Mouse (Mus musculus): ENCODE results near the gene Ankmy2. TPM values are rescaled to one million over a fixed set of nuclear protein-coding genes. Genes with fewer than 3 reads are reported as not detected.
A peak's percentile ranks its signal among the peaks of the same experiment; 100 is the strongest.

The Ankmy2 gene
- 32.1 and 34.2 TPM in 2 replicates for polyA plus RNA-seq (2016; fragmentation: Nextera tagmentation; extraction: Ambion mirVana)

DNA sequence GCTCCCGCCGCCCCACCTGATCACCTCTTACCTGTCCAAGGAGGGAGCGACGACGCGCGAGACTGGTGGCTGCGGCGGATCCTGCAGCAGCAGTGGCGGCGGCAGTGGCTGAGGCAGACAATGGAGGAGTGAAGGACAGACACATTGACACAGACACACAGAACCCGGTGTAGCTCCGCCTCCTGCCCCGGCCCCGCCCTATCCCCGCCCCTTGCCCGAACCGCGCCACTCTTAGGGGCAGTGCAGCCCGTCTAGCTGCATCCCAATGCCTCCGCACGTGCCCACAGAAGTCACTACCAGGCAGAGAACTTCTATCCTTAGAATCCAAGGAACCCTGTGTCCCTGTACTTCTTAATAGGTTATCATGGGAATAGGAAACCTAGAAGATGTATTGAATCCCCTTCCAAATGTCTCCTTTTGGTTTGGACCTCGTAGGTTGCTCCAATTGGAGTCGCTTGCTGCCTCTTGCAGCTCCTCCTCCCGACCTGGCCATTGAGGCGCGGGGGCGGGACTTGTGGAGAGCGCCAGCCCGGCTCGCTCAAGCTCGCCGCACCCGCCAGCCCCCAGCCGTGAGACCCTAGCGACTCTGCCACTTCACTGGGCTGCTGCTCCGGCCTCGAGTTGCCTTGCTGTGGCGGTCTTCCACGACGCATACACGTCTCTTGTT, at the start of gene Ankmy2:
Gene Ankmy2, plus strand, starts transcription at position 478 of the 667 bp plus-strand sequence.
- peak; percentile 97 for ATAC-seq (ENCODE audit: low FRiP score)
- Histone ChIP-seq H3K4me3 (replicated peaks) (peak within 1 kb of the TSS; percentile 70), H3K36me3 (replicated peaks) (no peaks in the 10 kb centered on the region), H3K27ac (peak within 1 kb of the TSS; percentile 82), H3K4me2 (peak within 1 kb of the TSS; percentile 78), H3K9me3 (no peaks in the 10 kb centered on the region), H3K27me3 (no peaks in the 10 kb centered on the region), H3K4me1 (peaks cover 26% of the 10 kb centered on the region), H3K9ac (peak within 1 kb of the TSS; percentile 87)
- under 1% methylated on average over 42 of the region's 42 CpGs for WGBS

DNA sequence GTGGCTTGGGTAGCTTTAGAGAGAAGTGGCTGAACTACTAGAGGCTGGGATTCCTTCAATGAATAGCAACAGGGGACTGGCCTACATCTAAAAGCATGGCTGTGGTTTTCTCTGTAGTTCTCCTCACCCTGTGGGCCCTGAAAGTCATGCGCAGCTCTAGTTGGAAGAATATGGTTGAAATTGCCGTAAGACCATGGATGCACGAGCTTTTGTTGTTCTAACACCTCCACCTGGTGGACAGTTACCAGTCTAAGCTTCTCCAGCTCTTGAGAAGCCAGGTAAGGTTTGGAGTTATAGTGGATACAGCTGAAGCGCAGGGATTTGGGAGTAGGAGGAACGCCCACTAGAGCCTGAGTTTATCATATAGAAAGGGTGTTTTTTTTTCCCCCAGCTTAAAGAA, 48.5 kb upstream of the Ankmy2 start:
- Histone ChIP-seq H3K4me1 (no peaks in the 10 kb centered on the region), H3K36me3 (replicated peaks) (peaks cover 76% of the 10 kb centered on the region), H3K4me3 (replicated peaks) (no peak overlapping the region), H3K27ac (no peak overlapping the region), H3K9me3 (no peaks in the 10 kb centered on the region), H3K9ac (no peak overlapping the region), H3K4me2 (no peak overlapping the region), H3K27me3 (no peaks in the 10 kb centered on the region)
- no peak for ATAC-seq (ENCODE audit: low FRiP score)
- 90% methylated on average over 5 of the region's 5 CpGs for WGBS

DNA sequence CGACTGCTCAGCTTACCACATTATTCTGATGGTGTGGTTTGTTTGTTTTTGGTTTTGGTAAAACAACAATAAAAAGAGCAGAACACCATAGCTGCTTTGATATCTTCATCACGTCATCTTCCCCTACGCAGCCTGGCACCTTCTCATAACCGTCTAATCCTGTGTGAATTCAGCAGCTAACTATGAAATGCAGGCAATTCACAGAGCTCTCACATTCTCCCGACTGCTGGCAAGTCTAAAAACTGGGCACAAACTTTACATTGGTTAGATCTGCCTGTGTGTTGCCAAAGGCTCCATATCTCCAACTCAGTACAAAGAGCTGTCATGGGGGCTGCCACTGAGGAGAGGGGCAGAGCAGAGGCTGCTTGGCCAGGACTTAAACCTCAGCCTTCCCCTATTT, 46.5 kb upstream of the Ankmy2 start:
- WGBS, result 89% methylated on average over 5 of the region's 5 CpGs
- Histone ChIP-seq H3K9me3 (no peaks in the 10 kb centered on the region), H3K27me3 (no peaks in the 10 kb centered on the region), H3K4me3 (replicated peaks) (no peak overlapping the region), H3K9ac (no peak overlapping the region), H3K36me3 (replicated peaks) (peaks cover 82% of the 10 kb centered on the region), H3K27ac (no peak overlapping the region), H3K4me1 (no peaks in the 10 kb centered on the region), H3K4me2 (no peak overlapping the region)
- ATAC-seq (ENCODE audit: low FRiP score), result no peak

DNA sequence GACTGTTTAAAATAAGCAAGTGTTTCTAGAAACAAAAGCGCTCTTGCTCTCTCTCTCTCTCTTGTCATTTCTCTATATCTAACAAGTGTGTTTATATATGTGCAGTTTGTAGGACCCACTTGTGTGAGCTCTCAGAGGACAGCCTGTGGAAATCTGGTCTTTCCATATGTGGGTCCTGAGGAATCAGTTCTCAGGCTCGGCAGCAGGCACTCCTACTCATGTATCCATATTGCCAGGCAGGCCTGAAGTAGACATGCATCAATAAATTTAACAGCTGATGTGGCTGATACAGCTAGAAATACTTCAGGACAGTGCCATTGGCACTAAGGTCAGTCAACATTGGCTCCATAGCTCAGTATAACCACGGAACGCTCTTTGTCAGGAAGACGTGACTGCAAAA, 45.8 kb upstream of the Ankmy2 start:
- Histone ChIP-seq H3K27me3 (no peaks in the 10 kb centered on the region), H3K4me2 (no peak overlapping the region), H3K9me3 (no peaks in the 10 kb centered on the region), H3K4me1 (no peaks in the 10 kb centered on the region), H3K36me3 (replicated peaks) (peaks cover 83% of the 10 kb centered on the region), H3K9ac (no peak overlapping the region), H3K4me3 (replicated peaks) (no peak overlapping the region), H3K27ac (no peak overlapping the region)
- 96% methylated on average over 5 of the region's 5 CpGs for WGBS
- no peak for ATAC-seq (ENCODE audit: low FRiP score)

DNA sequence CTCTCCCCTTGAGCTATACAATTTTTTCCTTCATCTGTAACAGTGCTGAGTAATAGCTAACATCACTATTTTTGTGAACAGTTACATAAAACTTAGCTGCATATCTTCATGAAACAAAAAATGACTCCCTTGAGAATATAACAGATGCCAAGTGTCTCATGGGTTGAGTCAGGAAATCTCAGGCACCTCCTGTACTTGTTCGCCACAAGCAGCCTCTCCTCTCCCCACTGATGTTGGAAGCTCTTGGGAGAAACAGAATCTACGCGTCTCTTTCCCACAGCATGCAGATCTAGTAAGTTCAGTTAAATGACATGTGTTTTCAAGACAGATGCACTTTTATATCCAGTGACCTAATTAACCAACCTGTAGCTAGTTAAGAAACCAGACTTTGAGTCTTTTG, 44.8 kb upstream of the Ankmy2 start:
- H3K9me3 ChIP-seq, result no peaks in the 10 kb centered on the region
- no peaks in the 10 kb centered on the region for H3K27me3 ChIP-seq
- no peaks in the 10 kb centered on the region for H3K4me1 ChIP-seq
- 95% methylated on average over 3 of the region's 3 CpGs for WGBS
- H3K9ac ChIP-seq, result no peak overlapping the region
- H3K4me2 ChIP-seq, result no peak overlapping the region
- H3K27ac ChIP-seq, result no peak overlapping the region
- H3K4me3 ChIP-seq (replicated peaks), result no peak overlapping the region
- H3K36me3 ChIP-seq (replicated peaks), result peaks cover 82% of the 10 kb centered on the region
- ATAC-seq (ENCODE audit: low FRiP score), result no peak

DNA sequence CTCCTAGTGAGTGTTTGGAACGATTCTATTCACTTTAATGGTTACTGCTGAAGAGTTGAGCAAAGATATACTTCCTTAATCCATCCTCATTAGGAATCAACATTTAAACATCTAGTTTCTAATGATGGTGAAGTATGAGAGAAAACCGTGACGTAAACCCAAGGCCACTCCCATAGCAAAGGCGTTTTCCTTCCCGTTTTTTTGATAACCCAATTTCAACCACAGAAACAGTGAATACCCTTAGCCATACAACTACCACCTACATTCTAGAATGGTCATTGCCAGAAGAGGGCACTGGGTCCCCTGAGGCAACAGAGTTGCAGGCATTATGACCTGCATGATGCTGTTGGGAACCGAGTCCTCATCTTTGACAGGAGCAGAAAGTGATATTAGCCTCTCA, 39.8 kb upstream of the Ankmy2 start:
- WGBS, result 94% methylated on average over 6 of the region's 6 CpGs
- no peaks in the 10 kb centered on the region for H3K4me1 ChIP-seq
- ATAC-seq (ENCODE audit: low FRiP score), result no peak
- no peak overlapping the region for H3K27ac ChIP-seq
- no peaks in the 10 kb centered on the region for H3K27me3 ChIP-seq
- H3K9ac ChIP-seq, result no peak overlapping the region
- H3K4me2 ChIP-seq, result no peak overlapping the region
- no peak overlapping the region for H3K4me3 ChIP-seq (replicated peaks)
- H3K9me3 ChIP-seq, result no peaks in the 10 kb centered on the region
- H3K36me3 ChIP-seq (replicated peaks), result peaks cover 71% of the 10 kb centered on the region

DNA sequence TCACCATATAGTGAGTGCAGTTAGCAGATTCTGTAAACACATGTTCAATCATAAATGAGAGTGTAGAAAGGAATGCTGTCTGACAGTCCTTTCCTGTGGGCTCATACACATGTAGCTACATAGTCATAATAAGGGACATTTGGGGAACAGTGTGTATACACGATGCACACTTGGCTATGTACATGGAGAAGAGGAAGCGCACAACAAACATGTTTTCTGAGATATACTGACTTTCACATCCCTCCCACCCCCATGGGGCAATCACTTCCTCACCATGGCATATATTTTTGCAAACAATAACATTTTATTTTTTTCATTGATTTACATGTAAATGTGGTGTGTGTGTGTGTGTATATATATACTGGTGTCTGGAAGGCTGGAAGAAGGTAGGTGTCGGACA, 37.7 kb upstream of the Ankmy2 start:
- ATAC-seq (ENCODE audit: low FRiP score), result no peak
- Histone ChIP-seq H3K27ac (no peak overlapping the region), H3K4me3 (replicated peaks) (no peak overlapping the region), H3K9ac (no peak overlapping the region), H3K36me3 (replicated peaks) (peaks cover 70% of the 10 kb centered on the region), H3K4me1 (no peaks in the 10 kb centered on the region), H3K9me3 (no peaks in the 10 kb centered on the region), H3K27me3 (no peaks in the 10 kb centered on the region), H3K4me2 (no peak overlapping the region)
- 95% methylated on average over 3 of the region's 3 CpGs for WGBS

DNA sequence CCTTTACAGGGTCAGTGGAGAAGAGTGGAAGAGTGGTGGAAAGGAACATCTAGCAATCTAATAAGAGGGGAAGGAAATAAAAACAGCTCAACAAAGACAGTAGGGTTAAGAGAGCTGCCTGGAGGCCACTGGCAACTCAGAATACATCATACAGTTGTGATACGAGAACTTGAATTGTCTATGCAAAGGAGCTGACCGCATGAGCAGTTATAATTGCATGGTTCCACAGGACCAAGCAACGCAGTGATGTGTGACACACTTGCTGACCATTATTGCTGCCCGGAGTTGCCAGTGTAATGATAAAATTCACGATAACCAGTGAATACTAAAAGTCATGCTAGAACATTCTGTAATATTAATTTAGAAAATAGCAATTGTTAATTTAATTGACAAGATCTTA, 30.9 kb upstream of the Ankmy2 start:
- 97% methylated on average over 5 of the region's 5 CpGs for WGBS

DNA sequence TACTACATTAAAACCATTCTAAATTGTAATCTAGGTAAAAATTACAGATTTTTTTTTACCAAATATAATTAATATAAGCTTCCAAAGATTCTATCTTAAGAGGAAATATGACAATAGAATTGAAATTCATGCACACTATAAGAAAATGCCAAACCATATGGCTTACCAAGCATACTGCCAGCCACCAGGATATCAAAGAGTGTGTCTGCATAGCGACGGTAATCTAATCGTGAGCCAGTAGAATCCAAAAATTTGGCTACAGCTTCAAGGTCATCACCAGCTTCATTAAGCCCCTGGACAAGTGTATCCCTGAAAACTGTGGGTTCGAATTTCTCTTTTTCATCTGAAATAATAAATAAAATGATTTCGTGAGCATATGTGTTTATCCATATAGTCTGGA, 27.1 kb upstream of the Ankmy2 start:
- Histone ChIP-seq H3K27ac (no peak overlapping the region), H3K4me1 (no peaks in the 10 kb centered on the region), H3K4me2 (no peak overlapping the region), H3K36me3 (replicated peaks) (peaks cover 34% of the 10 kb centered on the region), H3K9me3 (no peaks in the 10 kb centered on the region), H3K9ac (no peak overlapping the region), H3K4me3 (replicated peaks) (no peak overlapping the region), H3K27me3 (no peaks in the 10 kb centered on the region)
- WGBS, result 98% methylated on average over 5 of the region's 5 CpGs
- ATAC-seq (ENCODE audit: low FRiP score), result no peak

More for the DNA sequence above, 30.9 kb upstream of the Ankmy2 start:
- Histone ChIP-seq H3K4me1 (no peaks in the 10 kb centered on the region), H3K27me3 (no peaks in the 10 kb centered on the region), H3K36me3 (replicated peaks) (peaks cover 37% of the 10 kb centered on the region), H3K4me3 (replicated peaks) (no peak overlapping the region), H3K27ac (no peak overlapping the region), H3K9ac (no peak overlapping the region), H3K4me2 (no peak overlapping the region), H3K9me3 (no peaks in the 10 kb centered on the region)
- ATAC-seq (ENCODE audit: low FRiP score), result no peak

DNA sequence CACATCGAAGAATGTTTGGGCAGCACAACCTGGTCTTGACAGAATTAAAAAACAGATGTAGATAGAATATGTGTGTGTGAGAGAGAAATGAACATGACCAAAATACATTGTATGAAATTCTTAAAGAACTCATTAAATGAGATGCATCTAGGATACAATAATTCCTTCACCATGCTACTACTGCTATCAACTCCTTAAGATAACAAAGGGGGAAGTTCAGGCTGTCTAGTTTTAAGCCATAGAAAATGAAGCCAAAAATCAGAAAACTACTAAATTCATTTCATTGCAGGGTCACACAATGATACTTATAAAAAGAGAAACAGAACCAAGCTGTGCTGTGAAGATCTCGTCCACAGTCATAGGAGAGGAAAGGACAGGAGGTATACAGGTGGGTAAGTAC, 24.7 kb upstream of the Ankmy2 start:
- Histone ChIP-seq H3K4me1 (no peaks in the 10 kb centered on the region), H3K4me3 (replicated peaks) (no peak overlapping the region), H3K27me3 (no peaks in the 10 kb centered on the region), H3K9ac (no peak overlapping the region), H3K27ac (no peak overlapping the region), H3K9me3 (no peaks in the 10 kb centered on the region), H3K36me3 (replicated peaks) (peaks cover 41% of the 10 kb centered on the region), H3K4me2 (no peak overlapping the region)
- no peak for ATAC-seq (ENCODE audit: low FRiP score)
- WGBS, result 91% methylated on average over 2 of the region's 2 CpGs

DNA sequence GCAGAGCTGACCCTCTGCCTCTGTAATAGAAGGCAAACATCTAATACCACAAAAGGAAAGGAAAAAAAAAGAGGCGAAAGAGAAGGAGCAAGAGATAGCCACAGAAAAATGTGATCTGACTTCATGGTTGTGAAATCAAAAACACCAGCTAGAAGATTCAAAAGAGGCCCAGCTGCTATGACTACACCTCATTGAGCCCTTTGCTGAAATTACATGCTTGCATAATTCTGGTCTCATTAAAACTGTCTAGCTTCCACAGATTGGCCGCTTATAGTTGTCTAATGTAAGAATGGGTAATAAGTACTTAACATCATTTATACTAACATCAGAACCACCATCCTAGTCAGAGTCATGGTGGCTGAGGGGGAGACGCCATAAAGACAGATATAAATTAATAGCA, 24.2 kb upstream of the Ankmy2 start:
- H3K4me1 ChIP-seq, result no peaks in the 10 kb centered on the region
- no peak for ATAC-seq (ENCODE audit: low FRiP score)
- H3K36me3 ChIP-seq (replicated peaks), result peaks cover 41% of the 10 kb centered on the region
- WGBS, result 87% methylated on average over 3 of the region's 3 CpGs
- H3K27ac ChIP-seq, result no peak overlapping the region
- H3K9ac ChIP-seq, result no peak overlapping the region
- H3K27me3 ChIP-seq, result no peaks in the 10 kb centered on the region
- no peaks in the 10 kb centered on the region for H3K9me3 ChIP-seq
- no peak overlapping the region for H3K4me3 ChIP-seq (replicated peaks)
- H3K4me2 ChIP-seq, result no peak overlapping the region

DNA sequence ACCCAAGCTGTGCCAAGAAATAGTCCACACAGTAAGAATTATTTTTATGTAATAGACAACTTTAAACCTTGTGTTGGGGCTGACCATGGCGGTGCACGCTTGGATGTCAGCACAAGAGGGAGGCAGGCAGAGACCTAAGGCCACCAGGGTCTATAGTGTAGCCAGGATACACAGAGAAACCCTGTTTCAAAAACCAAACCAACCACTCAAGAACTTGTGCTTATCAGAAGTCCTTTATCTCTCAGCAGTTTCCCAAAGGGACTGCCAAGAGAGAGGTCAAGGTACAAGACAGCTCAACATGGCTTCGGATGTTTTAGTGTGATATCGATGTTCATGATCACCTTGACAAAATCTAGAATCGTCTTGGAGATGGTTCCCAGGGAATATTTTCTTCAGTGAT, 23.4 kb upstream of the Ankmy2 start:
- no peak overlapping the region for H3K9ac ChIP-seq
- no peak overlapping the region for H3K27ac ChIP-seq
- H3K4me2 ChIP-seq, result no peak overlapping the region
- no peaks in the 10 kb centered on the region for H3K9me3 ChIP-seq
- H3K4me1 ChIP-seq, result no peaks in the 10 kb centered on the region
- H3K4me3 ChIP-seq (replicated peaks), result no peak overlapping the region
- WGBS, result 97% methylated on average over 5 of the region's 5 CpGs
- peaks cover 43% of the 10 kb centered on the region for H3K36me3 ChIP-seq (replicated peaks)
- no peak for ATAC-seq (ENCODE audit: low FRiP score)
- H3K27me3 ChIP-seq, result no peaks in the 10 kb centered on the region

DNA sequence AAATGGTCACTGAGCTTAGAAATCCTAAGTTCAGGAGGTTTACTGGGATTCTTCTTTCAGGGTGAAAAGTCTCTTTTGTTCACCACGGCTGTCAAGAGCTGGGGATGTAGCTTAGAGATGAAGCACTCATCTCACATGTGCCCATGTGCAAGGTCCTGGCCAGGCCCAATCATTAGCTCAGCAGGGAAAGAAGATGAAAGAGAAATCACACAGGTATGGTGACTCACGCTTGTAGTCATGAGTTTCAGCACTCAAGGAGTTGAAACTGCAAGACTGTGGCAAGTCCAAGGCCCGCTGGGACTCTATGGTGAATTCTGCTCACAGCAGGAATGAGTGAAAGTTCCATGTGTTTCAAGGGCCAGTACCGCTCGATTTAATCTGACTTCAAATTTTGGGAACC, 22.8 kb upstream of the Ankmy2 start:
- no peaks in the 10 kb centered on the region for H3K4me1 ChIP-seq
- no peak overlapping the region for H3K4me2 ChIP-seq
- no peak overlapping the region for H3K27ac ChIP-seq
- H3K27me3 ChIP-seq, result no peaks in the 10 kb centered on the region
- H3K4me3 ChIP-seq (replicated peaks), result no peak overlapping the region
- H3K9ac ChIP-seq, result no peak overlapping the region
- H3K36me3 ChIP-seq (replicated peaks), result peaks cover 38% of the 10 kb centered on the region
- WGBS, result 86% methylated on average over 5 of the region's 5 CpGs
- ATAC-seq (ENCODE audit: low FRiP score), result no peak
- H3K9me3 ChIP-seq, result no peaks in the 10 kb centered on the region
